Mouse (Mus musculus) embryo, embryonic 11.5 days (tissue): ENCODE results near the gene Prkch.

Experiments used
- DNase-seq: peaks from one replicate; pipeline ENCODE4 v3.0.0-alpha.2; 2012; ENCODE audit warnings: low read depth, low spot score

The Prkch gene

DNA sequence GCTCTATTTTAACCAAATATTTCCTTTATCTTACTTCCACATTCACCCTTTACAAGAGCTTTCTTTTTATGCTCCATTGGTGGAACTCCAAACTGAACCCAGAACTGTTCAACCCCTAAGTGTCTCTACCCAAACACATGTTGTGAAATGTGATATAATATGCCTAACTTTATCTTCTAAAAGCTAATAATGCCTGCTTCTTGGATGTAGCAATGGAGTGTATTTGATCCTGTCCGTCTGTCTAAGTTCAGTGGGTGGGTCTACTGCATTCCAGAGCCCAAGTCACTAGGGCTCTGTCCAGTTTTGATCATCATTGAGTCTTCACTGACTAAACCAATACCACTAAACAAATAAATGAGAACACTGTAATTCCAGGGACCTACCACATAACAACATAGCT lies 240.2 kb downstream of the Prkch start:
- no peak for DNase-seq
